Mouse (Mus musculus): Measurements from ENCODE around the gene Slc10a3. TPM values are rescaled to one million over a fixed set of nuclear protein-coding genes. Genes with fewer than 3 reads are reported as not detected.
"Not testable (repeated sequence)": the region's sequence is repeated elsewhere in the genome, so short reads cannot be mapped to it uniquely, and the experiment has no call there.

The Slc10a3 gene
- 1 to 10 TPM; 2.6 to 3.4 (median 2.9) TPM for total RNA-seq (2022)

DNA sequence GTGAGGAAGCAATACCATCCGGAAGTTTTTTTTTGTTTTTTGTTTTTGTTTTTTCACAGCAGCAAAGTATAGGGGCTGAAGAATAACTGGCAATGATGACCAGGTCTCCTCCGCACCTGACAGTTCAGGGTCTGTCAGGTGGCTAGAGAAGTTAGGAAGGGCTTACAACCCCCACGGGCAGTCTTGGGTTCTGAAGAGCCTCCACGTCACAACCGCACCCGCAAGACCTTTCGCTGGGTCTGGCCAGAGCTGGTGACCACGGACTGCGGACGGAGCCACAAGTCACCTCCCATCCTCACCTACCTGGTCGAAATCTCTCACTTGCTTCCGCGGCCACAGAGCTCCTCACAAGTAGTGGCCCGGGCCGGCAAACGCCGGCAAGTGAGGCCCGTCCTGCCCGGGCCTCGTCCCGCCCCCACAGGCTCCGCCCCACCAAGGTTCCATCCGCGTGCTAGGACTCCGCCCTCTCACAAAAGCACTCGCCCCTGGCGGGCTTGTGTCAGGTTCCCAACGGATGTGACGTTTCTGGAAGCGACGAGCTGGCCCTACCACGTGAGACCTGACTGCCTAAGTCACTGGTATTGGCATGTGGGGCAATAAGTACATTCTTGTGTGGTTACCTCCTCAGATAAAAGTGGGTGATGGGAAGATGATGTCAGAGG, at the start of gene Slc10a3, which contains the start of gene Ubl4a:
TSS of gene Slc10a3 (minus strand) at position 462 of the 662 bp plus-strand sequence.
TSS of gene Ubl4a (minus strand) at position 331 of the 662 bp plus-strand sequence.
- DNase-seq (ENCODE audit: low spot score in 2 of 2), result peak; percentile 69 to 82

DNA sequence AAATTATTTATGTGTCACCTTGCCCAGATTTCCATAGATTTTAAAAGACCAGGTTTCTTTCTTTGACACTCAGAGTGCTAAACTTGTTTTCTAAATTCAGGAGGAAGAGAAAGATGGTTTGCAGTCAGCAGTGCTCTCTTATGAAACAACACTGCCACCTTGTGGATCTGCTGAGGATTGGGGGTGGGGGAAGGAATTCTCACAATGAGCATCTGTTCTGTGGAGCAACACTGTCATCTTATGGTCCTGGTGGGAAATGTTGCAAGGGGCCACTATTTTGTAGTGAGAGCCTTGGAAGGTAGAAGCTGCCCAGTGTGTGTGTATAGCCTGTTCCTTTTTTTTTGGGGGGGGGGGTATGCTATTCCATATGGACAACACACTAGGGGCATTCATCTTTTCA, 40.2 kb upstream of the Slc10a3 start:
- peak; percentile 58 to 63 for DNase-seq (ENCODE audit: low spot score in 2 of 2)

DNA sequence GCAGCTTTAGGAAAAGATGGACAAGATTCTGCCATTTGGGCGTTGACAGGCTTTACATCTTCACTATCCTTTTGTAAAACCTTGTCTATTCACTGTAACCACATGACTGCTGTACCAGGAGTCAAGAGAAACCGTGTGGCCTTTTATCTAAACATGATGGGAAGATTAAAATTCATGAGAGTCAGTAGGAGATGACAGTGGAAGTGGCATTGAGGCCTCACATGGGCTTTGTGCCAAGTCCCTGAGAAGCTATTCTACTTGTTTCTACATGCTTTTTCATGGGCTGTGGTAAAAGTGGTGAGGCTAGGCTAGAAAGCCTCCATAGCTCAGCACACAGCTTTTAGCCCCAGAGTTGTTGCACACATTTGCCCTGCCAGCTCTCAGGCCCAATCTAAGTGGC, 35.2 kb upstream of the Slc10a3 start:
- DNase-seq (ENCODE audit: low spot score in 2 of 2), result no peak

DNA sequence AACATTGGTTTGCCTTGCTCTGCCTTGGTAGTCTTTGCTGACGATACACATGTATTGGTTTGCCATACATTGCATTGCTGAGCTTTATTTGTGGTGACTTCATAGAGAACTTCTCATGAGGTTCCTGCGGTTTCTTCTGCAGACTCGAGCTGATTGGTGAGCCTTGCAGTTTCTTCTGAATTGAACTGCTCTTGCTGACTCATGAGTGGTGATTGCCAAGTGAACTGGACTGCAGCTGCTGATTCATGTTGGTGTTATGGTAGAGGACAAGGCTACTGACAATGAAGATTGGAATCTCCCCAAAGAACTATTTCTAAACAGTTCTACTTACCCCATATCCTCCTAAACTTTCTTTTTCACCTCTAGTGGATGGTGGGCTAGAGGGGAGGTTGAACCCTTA, 27.0 kb upstream of the Slc10a3 start:
- no peak for DNase-seq (ENCODE audit: low spot score in 2 of 2)

DNA sequence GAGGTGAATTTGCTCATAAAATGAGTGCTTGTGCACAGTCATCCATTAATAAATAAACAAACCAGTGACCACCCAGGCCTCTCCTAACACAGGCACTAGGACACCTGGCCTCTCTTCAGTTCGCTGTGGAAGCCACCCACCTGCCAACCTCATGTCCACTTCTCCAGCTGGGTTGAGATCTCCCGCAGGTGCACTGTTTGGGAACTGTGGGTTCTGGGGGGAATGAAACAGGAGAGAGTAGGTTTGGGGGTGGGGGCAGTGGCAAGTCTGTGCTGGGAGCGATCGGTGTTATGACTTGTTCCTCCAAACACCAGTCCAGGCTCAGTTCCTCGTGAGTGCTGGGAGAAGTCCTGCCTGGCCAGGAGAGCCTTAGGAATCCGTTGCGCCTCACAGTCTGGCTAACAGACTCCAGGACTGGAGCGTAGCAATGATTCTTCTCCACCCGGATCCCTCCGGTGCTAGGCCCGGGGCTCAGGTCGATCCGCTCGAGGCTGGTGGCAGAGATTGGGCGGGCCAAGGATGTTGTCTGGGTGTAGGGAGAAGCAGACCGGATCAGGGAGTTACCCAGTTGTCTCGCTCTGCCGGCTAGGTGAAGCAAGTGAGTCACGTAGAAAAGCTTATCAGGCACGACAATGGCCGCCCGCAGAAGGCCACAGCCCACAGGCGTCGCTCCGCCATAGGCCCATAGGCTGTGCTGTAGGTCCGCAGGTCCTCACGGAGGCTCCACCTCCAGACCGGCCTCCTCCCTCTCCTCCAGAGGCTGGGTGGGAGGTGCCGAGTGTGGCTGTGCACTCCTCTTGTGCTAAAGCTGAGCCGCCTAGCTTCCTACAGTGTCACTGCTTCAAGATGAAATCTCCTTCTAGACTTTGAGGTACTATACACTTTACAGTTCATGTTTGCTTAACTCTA, 19.6 kb upstream of the Slc10a3 start, which contains the start of the genes Fam3a and Ikbkg:
TSS of gene Fam3a (minus strand) at position 738 of the 909 bp plus-strand sequence.
TSS of gene Ikbkg (plus strand) at position 756 of the 909 bp plus-strand sequence.
- peak; percentile 63 to 81 for DNase-seq (ENCODE audit: low spot score in 2 of 2)

DNA sequence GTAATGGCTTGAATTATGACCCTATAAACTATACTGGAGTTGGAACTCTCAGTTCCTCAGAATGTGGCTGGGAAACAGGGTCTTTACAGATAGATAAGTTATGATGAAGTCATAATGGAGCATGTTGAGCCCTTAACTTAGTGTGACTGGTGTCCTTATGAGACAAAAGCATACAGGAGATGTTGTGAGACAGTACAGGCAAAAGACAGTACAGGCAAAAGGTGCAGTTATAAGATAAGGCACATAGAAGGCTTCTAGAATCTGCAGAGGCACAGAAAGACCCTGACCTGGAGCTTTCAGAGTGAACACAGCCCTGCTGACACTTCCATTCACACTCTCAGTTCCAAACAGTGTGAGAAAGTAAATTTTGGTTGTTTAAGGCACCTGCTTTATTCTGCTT, 15.0 kb upstream of the Slc10a3 start:
- DNase-seq (ENCODE audit: low spot score in 2 of 2), result no peak

DNA sequence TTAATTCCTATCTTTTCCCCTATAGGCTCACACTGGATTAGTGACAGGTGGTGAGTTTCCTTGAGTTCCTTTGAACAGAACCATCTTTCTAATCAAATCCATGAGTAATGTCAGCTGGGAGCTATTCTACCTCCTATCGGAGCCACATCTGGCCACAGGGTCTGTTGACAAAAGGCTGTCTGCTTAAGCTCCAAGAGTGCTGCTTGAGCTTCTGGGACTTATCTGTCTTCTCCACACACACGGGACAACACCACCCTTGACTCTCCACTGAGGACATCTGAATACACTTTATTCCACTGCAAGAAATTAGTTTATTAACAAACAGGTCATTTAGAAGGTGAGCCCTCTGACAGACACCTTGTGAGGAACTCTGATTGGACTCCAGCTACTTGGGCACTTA, 11.3 kb upstream of the Slc10a3 start:
- DNase-seq (ENCODE audit: low spot score in 2 of 2), result no peak

DNA sequence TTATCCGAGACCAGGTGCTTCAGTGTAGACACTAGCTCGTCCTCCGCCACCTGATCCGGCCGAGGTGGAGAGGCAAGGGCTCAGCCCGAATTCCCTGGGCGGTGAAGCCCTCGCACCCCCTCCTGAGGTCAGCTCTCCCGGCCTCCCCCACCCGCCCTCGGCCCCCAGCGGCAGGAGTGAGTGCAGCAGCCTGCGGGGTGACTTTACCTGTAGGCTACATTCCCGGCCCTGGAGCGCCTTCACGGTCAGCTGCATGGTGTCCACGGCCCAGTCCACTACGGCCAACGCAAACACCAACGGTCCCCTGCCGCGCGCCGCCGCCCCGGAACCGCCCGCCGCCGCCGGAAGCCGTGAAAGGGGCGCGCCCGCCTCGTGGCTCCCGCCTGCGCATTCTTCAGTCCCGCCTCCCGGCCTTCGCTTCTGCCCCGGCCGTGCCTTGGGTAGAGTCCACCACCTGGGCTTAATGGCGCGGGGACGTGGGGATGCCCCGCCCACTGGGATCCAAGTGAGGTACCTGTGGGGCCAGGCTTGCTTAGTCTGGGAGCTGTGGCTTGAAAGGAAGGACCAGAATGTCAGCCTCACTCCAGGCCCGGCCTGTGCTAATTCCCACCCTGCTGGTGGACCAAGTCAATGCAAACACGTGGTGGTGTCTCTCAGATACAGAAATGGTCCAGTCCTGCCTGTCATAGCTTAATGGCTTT, 4.8 kb downstream of the Slc10a3 start:
- peak in 1 of 2 experiments; percentile 39 for DNase-seq (ENCODE audit: low spot score in 2 of 2)

DNA sequence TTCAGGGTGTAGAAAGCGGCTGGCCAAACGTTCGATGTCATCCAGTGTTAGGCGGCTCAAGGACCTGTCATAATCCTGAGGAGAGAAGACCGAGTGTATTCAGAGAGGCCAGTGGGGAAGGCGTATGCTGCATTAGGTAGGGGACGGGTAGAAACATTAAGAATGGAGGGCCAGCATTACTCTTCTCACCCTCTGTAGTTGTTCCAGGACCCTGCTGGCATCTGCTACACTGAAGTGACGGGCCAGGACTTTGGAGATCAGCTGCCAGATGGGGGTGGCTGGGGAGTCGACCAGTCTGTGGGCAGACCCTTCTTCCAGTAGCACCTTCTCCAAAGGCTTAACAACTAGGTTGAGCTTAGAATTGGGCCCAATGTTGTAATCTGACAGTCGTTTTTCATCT, 5.6 kb downstream of the Slc10a3 start:
- DNase-seq (ENCODE audit: low spot score in 2 of 2), result no peak

DNA sequence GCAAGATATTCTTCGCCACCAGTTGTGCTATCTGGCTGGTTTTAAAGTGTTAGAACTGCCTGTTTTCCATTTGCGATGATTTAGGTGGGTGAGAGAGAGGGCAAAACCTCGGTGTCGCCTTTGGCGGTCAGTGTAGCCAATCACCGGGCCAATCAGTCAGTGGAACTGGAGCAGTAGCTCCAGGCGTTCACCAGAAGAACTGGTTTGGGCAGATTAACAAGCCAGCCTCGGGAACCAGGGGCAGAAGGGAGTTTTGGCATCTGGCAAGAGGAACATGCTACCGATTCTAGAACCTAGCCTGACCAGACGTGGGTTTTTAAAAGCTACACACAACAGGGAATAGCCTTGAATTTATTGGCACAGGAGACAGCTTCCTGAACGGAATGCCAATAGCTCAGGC, 14.0 kb downstream of the Slc10a3 start:
- no peak for DNase-seq (ENCODE audit: low spot score in 2 of 2)

DNA sequence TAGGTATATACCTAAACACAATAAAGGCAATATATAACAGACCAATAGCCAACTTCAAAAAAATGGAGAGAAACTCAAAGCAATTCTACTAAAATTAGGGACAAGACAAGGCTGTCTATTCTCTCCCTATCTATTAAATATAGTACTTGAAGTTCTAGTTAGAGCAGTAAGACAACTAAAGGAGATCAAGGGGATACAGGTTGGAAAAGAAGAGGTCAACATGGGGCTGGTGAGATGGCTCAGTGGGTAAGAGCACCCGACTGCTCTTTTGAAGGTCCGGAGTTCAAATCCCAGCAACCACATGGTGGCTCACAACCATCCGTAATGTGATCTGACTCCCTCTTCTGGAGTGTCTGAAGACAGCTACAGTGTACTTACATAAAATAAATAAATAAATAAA, 16.1 kb downstream of the Slc10a3 start:
- DNase-seq (ENCODE audit: low spot score in 2 of 2), result not testable (repeated sequence)

DNA sequence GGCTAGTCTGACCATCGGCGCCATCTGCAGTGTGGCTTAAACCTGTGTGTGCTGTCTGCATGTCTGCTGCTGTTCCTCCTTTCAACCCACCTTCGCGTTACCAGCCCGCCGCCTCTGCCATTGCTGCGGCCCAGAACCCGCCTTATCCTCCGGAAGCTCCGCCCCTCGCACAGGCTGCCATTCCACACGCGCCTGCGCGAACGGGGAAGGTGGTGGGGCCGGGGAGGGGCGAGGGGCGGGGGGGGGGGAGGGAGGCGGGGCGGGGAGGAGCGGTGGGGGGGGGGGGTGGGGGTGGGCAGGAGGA, 19.7 kb downstream of the Slc10a3 start, which contains the start of gene Lage3:
TSS of gene Lage3 (minus strand) at position 152 of the 304 bp plus-strand sequence.
- DNase-seq (ENCODE audit: low spot score in 2 of 2), result peak; percentile 67 to 68

DNA sequence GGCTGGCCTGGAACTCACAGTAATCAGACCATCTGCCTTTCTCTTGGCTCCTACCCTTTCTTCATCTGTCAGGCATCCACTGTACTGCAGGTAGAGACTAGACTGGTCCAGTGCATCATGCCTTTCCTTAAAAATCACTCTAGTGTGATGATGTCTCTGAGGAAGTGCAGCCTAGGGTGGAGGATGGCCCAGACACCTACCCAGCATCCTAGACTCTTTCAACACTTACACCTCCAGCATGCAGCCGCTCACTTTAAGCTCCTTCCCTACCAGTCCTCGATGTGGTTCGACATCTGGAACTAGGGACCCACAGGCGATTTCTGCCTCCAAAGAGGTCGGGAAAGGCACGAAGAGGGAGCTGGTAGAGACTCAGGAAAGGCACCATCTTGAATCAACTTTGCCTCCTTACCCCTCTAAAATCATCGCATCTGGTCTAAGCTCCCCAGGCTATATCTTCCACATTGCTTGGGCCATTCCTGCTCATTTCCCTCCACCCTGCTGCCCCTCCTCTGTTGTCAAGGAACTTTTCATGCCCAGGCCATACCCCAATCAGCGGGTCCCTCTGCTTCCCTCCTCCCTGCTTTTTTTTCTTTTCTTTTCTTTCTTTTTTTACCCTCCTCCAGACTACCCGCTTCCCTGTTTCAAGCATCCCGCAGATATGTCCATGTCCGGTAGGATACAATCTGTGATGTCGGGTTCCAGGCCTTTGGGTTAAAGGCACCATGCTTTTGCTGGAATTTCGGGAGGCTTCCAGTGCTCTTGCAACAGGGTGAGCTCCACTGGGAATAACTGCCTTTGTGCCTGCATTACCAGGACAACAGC, 20.3 kb downstream of the Slc10a3 start:
- no peak for DNase-seq (ENCODE audit: low spot score in 2 of 2)

DNA sequence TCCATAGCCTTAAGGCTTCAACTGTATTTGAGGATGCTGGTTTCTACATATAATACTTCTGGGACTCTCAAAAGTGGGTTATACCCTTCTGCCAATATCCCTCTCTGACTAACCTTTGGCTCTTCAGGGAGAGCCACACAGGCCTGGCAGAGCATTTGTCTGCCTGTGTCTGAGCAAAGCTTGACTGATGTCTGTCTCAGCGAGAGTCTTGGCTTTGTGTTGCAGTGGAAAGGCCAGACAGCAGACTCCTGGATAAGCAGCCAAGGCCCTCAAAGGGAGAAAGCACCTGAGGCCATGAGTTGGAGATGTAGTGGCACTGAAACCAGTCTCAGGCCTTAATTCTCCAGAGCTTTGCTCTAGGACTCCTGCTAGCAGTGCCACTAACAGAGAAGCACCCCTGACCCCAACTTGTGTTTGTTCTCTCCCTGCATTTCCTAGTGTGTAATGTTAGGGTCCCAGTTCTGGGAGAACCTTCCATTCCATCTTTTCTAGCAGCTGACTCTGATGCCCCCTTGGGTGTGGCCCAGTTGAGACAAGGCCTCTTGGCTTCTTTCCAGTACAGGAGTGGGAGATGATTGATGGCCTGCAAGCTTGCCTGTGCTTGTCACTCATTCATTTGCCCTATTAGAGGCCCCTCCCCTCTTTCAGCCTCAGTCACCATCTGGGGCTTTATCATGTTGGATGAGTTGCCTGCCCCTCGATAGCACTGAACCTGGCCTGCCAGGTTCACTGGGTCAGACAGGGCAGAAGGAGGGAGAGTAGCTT, 42.8 kb downstream of the Slc10a3 start:
- no peak for DNase-seq (ENCODE audit: low spot score in 2 of 2)

DNA sequence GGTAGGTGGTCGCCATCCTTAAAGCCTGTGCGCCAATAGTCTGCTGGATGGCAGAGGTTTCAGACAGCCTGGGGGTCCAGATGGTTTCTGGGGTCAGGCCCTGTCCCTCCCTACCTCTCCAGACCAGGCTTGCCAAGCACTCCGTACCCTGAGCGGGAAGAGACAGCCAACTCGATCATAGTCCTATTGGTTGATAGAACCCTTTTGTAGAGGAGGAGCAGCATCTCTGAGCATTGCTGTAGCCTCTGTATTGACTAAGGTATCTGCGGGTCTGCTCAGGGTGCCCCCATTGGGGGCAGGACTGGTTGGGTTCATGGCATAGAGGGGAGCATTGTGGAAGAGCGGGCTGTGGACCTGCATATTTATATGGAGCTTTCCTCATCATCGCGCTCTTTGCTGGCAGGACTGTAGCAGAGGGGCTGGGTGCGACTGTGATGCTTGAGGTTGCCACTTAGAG, 43.9 kb downstream of the Slc10a3 start:
- DNase-seq (ENCODE audit: low spot score in 2 of 2), result no peak

DNA sequence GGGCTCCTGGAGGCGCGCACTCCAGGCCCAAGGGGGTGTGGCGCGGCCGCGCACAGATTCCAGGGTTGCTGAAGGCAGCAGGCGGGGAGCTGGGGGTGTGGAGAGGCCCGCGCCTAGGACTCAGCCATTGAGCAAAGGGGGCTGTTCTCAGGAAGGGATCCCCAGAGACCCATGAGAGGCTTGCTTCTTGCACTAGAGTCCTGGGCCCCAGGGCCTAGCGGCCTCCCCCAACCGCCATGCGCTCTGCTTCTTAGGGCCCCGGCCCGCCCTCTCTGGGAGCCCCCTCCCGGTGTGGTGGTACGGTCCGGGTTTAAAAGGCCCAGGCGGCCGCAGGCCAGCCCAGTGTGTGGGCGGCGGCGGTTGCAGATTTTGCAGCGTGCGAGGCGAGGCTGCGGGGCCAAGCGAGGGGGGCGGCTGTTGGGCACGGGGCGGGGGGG, 44.4 kb downstream of the Slc10a3 start, which contains the start of gene Plxna3:
TSS of gene Plxna3 (plus strand) at position 342 of the 437 bp plus-strand sequence.
- DNase-seq (ENCODE audit: low spot score in 2 of 2), result peak in 1 of 2 experiments; percentile 42
